Mouse (Mus musculus) olfactory bulb, adult 2 months (tissue): ENCODE data around the gene Eva1a.

Experiments used
- CTCF ChIP-seq: fragments of 200-500 bp; IDR thresholded peaks from 2 replicates; pipeline ENCODE4 v1.5.1; 2012; ENCODE audit warnings: low read depth, mild to moderate bottlenecking, low read length, moderate library complexity; ENCODE audit not compliant: insufficient read depth
- POLR2A ChIP-seq: fragments of 200-500 bp; IDR thresholded peaks from 2 replicates; pipeline ENCODE4 v1.6.1; 2012; ENCODE audit warnings: mild to moderate bottlenecking, low read depth, low read length, moderate library complexity; ENCODE audit not compliant: insufficient read depth

- no peak for TF ChIP-seq POLR2A
- TF ChIP-seq CTCF: no peak
Measured at GRCm38 (mm10) chr6:82133592-82133978, 92.7 kb downstream of the Eva1a start.
